Mouse (Mus musculus): Measurements from ENCODE around the gene Acr.

Acr gene

DNA sequence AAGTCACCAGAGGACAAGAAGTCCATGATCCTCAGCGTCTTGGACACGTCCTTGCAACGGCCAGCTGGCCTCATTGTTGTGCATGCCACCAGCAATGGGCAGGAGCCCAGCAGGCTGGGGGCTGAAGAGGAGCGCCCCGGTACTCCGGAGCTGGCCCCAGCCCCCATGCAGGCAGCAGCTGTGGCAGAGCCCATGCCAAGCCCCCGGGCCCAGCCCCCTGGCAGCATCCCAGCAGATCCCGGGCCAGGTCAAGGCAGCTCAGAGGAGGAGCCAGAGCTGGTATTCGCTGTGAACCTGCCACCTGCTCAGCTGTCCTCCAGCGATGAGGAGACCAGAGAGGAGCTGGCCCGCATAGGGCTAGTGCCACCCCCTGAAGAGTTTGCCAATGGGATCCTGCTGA lies 19.3 kb upstream of the Acr start:
- no peak for DNase-seq

DNA sequence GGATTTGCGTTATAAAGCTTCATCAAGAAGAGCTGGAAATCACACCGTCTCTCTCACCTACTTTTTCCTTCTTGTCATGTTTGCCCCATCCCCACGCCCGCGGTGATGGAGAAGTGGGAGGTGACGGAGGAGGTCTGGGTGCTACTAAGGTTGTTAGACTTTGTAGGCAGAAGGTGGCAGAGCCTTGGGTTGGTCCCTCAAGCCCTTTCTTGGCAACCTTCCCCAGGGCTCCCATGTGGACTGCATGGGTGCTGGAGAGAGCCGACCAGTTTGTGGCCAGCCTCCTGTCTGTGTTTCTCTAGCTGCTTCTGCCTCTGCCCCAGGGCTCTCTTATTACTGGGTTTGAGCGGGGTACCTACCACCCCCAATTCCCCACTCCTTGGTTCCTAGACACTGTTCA lies 17.6 kb upstream of the Acr start:
- DNase-seq, result no peak

DNA sequence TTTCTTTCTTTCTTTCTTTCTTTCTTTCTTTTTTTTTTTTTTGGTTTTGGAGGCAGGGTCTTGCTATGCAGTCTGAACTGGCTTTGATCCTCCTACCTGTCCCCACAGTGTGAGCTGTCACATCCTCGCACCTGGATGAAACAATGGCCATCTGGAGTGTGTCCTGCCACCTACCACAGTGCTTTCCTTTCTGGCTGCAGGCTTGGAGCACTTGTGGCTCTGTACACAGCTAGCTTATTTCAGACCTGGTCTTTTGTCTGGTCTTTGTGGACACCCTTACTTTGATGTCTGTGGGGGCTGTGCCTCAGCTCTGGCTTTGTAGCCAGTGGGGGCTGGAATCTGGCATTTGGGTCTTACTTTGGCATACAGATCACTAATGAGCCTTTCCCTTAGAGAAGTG lies 16.4 kb upstream of the Acr start:
- DNase-seq, result no peak

DNA sequence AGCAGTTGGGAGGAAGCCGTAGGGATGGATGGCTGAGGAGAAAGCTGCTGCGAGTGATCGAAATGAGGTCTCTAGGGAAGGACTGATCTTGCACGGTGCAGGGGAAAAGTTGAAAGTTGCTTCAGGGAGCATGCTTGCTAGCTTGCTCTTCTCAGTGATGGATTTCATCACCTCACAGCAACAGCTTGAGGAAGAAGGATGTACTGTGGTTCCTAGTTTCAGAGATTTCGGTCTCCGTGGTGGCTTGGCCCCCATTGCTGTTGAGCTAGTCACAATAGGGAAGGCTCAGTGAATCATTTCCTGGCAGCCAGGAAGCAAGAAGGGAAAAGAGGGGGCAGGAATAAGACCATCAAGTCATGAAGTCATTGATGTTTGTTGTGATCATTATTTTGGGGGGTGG lies 12.5 kb upstream of the Acr start:
- DNase-seq, result no peak

DNA sequence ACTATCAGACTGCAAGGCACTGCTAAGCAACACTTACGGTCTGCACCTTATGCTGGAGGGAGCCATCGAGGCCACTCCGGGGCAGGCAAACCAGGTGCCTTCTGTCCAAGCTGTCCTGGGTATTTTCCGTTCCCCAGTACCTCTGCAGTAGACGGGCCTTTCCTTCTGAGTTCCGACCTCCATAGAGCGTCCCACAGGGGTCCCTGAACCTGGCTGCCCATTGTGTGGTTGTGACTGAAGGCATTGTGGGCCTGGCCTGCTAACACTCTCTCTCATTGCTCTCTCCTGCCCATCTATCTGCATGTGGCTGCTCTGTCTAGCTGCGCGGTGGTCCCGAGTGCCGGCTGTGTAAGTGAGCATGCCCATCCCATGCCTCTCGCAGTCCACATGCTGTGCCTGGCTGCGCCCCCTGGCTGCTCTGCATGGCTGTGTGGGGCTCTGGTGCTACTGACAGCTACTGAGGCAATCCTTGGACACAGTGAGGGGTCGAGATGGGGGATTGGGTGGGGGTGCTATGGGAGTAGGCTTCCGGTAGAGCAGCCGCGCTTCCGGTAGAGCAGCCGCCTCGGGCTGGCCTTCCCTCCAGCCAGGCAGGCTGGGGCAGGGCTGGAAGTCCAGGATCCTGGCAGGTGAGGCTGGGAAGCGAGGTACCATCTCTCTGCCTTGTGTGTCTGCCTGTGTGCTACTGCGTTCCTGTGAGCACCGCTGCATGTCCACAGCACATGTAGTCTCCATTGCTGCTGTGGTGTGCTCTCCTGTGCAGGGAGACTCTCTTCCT lies 11.5 kb upstream of the Acr start:
- DNase-seq, result no peak

DNA sequence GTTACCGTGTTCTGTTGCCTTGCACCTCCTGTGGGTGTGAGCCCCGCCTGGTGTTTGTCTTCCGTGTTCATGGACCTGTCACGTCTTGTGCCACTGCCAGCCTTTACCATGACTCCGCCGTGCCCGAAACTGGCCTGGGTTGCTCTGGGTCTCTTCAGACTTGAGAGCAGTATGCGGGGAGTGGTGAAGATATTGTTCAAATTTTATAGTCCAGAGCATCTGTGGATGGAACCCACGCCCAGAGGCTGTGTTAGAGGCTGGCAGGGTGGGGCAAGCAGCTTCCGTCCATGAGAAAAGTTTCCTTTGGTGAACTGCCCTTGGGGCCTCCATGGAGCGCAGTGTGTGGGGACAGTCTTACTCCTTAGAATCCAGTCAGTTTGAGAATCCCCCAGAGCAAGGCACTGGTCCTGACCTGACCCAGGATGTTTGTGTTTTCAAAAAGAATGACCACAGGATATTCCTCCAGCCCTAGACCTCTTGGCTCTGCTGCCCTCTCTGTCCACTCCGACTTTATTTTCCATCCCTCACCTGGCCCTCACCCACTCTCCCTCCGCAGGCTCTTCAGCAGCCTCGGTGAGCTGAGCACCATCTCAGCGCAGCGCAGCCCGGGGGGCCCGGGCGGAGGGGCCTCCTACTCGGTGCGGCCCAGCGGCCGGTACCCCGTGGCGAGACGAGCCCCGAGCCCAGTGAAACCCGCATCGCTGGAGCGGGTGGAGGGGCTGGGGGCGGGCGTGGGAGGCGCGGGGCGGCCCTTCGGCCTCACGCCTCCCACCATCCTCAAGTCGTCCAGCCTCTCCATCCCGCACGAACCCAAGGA lies 10.7 kb upstream of the Acr start:
- peak in 1 of 2 experiments; percentile 26 for DNase-seq

DNA sequence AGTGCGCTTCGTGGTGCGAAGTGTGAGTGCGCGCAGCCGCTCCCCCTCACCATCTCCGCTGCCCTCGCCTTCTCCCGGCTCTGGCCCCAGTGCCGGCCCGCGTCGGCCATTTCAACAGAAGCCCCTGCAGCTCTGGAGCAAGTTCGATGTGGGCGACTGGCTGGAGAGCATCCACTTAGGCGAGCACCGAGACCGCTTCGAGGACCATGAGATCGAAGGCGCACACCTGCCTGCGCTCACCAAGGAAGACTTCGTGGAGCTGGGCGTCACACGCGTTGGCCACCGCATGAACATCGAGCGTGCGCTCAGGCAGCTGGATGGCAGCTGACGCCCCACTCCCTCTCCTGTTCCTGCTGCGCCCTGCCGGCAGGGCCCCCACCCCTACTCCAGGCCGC lies 10.1 kb upstream of the Acr start:
- no peak for DNase-seq

DNA sequence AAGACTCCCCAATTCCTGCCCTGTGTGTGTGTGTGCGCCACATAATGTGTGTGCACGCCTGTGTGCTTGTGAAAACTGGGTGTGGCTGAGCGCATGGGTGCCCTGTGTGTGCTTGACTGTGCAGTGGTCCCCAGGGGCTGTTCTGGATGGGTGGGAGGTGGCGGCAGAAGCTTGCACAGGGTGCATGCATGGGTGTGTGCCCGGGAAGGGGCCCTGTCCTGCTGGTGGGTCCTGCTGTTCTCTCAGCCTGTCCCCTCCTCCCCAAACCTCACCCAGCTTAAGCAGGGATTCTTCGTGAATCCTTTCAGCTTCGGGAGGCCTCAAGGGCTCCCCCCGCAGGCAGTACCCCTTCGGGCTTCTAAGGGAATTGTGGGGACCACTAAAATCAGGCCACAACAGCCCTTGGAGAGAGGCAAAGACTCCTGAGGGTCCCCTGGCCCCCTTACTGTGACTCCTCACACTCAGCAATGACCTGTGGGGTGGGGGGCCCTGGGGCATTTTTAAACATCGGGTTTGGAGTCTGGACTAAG lies 8.9 kb upstream of the Acr start:
- no peak for DNase-seq

DNA sequence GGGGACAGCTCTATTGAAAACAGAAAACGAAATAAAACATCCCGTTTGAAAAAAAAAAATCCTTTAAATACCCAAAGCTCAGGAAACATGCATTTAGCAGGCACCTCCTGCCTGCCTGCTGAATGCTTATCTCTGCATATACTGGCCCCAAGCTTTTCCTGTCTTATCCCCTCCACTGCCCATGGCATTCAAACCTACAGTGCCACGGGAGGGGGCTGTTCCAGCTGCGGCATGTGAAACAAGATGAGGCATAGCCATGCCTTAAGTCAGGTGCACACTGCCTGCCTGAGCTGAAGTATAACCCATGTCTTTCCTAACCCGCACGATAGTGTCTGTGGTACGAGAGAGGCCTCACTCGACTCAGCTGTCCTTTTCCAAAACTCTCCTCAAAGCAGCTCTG lies 4.0 kb downstream of the Acr start:
- DNase-seq, result no peak

DNA sequence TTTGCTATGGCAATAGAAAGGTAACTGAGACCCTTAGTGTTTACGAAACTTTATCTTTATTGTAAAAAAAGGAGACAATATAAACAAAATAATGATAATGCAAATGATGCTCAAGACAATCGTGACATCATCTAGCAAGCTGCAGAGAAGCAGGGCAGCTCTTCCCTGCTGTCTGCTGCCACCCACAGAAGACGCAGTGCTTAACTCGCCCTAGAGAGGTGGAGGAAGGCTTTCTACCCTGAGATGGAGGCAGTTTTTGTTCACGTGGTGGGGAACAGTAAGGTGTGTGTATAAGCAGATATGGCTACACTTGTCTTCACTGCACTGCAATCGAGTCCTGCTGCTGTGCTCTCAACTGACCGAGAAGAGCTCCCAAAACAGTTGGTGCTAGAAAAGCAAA lies 14.4 kb downstream of the Acr start:
- DNase-seq, result no peak

DNA sequence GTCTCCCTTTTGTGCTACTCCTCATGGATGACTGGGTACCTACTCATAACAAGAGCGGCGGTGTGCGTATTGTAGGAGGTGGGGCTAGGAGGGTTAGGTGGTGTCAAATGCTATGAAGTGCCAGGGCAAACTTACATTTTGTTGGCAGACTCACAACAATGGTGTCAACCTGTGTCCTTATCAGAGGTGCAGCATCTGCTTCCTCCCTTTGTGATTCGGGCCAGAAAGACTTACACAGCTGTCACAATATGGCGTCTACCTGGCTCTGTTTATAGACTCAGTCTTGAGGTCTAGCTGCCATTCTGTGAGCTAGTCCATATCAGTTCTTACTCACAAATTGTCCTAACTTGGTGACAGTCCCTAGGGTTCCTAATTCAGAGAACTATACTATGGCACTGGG lies 17.0 kb downstream of the Acr start:
- DNase-seq, result no peak

DNA sequence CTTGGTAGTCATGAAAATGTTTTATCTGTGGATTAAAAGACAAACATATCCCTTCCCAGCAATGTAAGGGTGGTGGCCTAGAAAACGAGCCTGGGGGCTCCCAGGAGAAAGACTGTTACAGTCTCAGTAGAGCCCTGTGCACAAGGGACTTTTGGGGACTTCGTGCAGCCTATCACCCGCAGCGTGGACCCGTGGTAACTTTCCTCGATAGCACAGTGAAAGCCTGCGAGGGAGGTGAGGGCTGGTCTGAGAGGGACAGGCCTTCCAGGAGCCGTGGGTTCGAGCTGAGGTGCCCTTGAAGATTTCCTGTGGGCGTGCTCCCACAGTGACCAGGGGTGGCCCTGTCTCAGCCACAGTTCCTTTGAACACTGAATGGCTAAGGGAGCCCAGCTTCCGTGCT lies 17.5 kb downstream of the Acr start:
- no peak for DNase-seq

DNA sequence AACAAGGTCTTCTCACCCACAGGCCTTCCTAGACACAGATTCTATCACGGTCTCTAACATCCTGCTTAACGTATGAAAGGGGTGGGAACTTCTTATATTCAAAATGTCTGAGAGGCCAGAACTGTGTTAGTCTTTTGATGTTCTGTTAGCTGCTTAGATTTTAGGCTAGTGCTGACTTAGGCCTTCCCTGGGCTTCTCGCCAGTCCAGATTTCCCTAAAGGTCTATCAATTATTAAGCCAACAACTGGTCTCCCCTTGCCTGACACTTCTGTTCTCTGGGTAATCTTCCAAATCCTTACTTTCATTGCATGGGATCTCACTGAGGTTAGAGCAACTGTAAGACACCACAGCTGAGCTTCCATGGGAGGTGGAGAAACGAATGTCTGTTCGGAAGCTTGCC lies 21.0 kb downstream of the Acr start:
- DNase-seq, result no peak

DNA sequence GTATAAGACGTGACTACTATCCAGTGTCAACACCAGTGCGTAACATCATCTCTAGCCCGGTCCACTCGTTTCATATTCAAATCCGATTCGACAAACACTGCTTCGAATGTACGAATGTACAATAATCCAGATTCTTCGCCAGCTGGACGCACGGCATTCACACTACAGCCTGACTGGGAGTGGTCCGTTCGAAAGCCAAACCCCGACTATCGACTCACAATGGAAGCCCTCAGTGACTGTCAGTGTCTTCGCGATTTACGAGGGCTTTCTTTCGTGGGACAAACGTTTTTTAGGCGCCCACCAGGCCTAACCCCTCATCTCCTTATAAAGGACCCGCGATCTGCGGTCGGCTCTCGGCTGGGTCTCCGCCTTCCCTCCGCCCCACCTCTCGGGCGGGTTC lies 23.2 kb downstream of the Acr start:
- DNase-seq, result no peak

DNA sequence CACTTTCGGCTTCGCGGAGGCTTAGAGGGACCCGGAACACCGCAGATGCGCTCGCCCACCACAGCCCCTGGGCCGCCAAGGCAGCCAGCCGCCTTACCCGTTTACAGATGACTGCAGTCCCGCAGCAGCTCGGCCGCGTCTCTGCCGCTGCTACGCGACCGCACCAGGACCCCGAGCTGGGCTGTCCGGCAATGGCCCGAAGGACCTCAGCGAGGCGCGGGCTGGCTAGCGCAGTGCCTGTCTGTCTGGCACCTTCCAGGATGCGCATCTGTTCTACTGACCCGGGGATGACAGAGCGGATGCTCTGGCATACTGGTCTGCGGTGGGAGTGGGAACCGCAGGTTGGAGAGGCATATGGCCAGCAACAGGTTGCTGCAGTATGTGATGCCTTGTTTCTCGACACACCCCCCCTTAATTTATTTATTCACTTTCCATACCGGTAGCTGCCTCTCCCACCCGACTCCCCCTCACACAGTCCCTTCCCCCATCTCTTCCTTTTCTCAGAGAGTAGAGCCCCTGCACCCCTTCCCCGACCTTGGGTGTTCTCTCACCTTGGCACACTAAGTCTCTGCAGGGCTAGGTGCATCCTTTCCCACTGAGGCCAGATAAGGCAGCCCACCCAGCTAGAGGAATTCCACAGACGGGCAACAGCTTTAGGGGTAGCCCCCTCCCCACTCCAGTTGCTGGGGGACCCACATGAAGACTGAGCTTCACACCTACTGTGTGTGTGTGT lies 23.8 kb downstream of the Acr start, which contains the start of gene Rabl2:
Gene Rabl2 (minus strand): TSS at position 201 of the 733 bp plus-strand sequence.
- DNase-seq, result peak; percentile 83 to 88

DNA sequence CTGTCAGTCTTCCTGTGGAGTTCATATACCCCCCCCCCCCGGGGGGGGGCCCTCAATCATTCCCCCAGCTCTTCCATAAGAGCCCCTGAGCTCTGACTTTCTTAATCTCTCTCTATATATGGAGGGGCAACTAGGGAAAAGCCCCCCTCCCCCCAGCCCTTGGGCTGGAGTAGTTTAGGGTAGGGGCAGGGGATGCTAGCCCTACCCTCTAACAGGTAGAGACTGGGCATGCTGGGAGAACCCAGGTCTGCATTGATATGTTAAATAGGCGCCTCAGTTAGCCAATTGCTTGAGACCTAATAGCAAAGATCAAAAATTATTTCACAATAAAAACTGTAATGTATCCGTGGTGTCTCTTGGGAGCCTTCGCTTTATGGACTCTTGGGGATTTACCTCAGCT lies 24.4 kb downstream of the Acr start:
- no peak for DNase-seq

DNA sequence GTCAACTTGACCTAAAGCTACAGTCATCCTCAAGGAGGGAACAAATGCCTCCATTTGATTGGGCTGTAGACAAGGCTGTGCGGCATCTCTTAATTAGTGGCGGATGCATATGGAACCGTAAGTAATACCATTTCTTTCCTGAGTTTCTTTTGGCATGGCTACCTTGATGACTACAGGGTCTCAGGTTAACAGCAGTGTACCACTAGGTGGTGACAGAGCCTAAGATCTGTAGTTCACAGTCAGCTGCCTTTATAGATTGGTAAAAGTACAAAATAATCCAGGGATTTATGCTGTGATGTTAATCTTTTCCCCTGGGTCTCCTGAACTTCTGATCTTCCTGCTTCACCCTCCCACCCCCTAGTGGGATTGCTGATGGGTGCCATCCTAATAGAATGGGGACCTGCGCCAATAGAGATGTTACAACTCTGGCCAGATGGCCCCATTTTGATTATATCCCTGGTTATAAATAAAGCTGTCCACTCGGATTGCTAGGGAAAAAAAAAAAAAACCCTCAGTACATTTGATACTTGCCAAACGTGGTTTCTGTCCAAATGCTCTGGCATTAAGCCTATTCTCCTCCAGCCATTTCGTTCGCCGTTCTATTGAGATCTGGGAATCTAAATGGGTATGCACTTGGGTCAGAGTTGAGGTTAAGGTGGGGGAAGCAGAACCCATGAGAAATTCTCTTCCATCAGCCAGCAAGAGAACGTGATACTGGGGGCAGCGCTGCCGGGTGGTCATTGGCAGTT lies 37.9 kb downstream of the Acr start:
- no peak for DNase-seq

DNA sequence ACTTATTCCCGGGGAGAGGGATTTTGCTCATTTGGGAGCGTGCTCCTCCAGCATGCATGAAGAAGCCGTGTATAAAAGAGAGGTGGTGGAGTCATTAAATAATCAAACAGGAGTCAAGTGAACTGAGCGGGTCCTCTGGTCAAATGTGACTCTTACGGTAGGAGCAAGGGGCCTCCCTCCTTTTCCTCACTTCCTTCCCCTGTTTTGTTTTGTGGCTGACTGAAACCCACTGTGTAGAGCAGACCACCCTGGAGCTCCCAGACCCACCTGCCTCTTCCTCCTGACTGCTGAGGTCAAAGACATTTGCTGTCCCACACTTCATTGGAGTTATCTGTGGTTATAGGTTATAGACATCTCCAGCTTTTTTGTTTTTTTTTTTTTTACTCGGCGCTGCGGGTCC lies 39.4 kb downstream of the Acr start:
- no peak for DNase-seq

DNA sequence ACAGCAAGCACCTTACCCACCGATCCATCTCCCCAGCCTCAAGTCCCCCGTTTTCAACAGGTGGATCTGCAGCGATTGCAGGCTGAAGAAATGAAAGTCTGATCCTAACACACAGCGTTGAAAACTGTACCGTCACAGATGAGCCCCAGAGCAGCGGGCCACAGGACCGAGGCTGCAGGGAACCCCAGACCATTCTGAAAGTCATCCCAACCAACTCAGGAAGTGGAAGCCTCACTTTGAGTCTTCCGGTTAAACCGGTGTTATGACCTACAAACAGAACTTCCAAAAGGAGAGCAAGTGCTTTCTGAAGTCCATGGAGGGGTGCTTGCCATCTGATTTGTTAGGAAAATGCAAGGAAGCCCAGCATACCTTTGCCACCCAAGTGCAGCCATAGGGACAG lies 39.8 kb downstream of the Acr start:
- no peak for DNase-seq

DNA sequence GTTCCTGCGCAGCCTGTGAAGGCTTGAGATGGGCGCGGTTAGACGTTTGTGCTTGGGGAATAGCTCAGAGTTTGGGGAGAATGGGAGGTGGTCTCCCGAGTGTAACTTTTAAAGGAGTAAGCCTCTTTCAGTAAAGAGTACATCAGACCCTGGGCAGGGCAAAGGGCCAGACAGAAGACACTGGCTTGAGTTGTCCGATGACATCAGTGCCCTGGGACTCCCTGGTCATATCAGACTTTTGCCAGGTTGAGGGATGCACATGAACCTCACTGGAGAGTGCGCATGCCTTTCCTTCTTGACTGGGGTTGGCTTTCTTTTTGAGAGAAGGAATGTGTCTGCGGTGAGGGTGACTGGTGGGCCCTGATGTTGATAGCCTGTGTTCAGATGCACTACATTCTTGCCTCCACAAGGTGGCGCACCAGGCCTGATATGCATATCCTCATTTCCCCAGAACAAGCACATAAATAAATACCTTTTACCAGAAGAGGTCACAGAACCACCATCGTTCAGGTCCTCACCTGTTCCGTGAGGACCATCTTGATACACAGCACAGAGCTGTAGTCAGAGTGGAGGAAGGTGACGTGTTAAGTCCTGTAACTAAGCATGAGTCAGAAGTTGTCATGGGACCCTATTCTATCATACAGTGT lies 54.3 kb downstream of the Acr start:
- DNase-seq, result no peak

DNA sequence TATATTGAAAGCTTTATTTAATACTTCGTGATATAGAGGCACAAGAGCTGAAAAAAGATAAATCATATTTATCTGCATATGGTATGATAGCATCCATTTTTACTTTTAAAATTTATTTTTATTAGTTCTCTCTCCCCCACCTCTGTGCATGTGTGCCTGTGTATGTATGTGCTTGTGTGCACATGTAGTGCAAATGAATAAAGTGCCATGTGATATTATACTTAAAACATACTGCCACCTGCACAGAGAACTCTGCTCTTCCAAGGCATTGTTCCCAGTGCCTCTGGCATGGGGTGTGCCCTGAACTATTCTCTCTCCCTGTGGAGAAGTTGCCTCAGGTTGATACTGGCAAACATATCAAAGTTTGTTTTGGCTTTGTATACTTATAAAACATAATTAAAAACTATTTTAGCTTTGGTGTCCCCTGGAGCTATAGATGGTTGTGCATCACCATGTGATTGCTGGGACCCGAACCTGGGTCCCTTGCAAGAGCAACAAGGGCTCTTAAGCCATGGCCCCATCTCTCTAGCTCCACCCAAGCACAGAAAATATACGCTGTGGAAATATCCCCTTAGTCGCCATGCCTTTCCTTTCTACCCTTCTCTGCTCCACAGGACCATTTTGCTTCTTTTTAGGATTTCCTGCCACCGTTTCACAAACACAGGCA lies 55.0 kb downstream of the Acr start:
- DNase-seq, result no peak

DNA sequence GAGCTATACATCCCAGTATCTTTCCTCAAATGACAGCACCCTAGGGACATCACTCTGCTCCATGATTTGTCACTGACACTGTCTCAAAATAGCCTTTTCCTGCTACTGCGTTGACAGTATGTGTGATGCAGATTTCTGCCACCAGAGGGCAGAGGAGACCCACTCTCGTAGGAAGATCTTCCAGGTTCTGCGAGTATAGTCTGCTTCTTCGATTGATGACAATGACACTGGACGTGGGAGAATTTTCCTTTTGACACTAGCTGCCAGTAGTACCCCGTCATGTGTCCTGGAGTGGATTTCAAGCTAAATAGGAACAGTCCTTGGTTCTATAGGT lies 55.5 kb downstream of the Acr start:
- peak; percentile 17 to 43 for DNase-seq
